ENCODE assay signal across 9 mouse cellular contexts in genomic region chr5:25754236-25754766, GRCm38 (mm10). TPM values are rescaled to one million over a fixed set of nuclear protein-coding genes. Genes with fewer than 3 reads are reported as not detected.
DNase-seq lines count a peak whose midpoint lies in the region; ATAC-seq lines count a peak whose summit lies in the region.
"Had no signal": no experiment of that assay in that cellular context is flagged by ENCODE, and none has a peak within 500 bp of the region (broad histone marks: within the 10 kb centered on the region; RNA-seq: fewer than 3 reads in every experiment).

No protein-coding gene starts in this region.

- no peaks in the 10 kb centered on the region for H3K36me3 ChIP-seq in embryonic facial prominence, embryonic 11.5 days (replicated peaks; ENCODE audit: control insufficient read depth, insufficient read depth, low read depth, low read length)
- H3K36me3 ChIP-seq in embryonic facial prominence, embryonic 10.5 days (replicated peaks), result no peaks in the 10 kb centered on the region
- H3K36me3 ChIP-seq in neural tube, embryonic 13.5 days, result no peaks in the 10 kb centered on the region
- H3K36me3 ChIP-seq: neural tube, embryonic 12.5 days had no signal

- no peaks in the 10 kb centered on the region for H3K27me3 ChIP-seq in embryonic facial prominence, embryonic 11.5 days (ENCODE audit: control insufficient read depth, insufficient read depth, low read length)
- 0 out of 2 replicates have a peak, but pooled peaks cover 2% of the 10 kb centered on the region for H3K27me3 ChIP-seq in embryonic facial prominence, embryonic 10.5 days (replicated peaks; ENCODE audit: low read depth, poor library complexity, severe bottlenecking)
- H3K27me3 ChIP-seq in neural tube, embryonic 13.5 days, result no peaks in the 10 kb centered on the region; the same call in none of the 2 replicates
- H3K27me3 ChIP-seq: neural tube, embryonic 12.5 days had no signal

- H3K9me3 ChIP-seq in embryonic facial prominence, embryonic 11.5 days (replicated peaks; ENCODE audit: control insufficient read depth, low read length), result no peaks in the 10 kb centered on the region
- H3K9me3 ChIP-seq in embryonic facial prominence, embryonic 10.5 days, result no peaks in the 10 kb centered on the region
- H3K9me3 ChIP-seq in neural tube, embryonic 13.5 days, result no peaks in the 10 kb centered on the region
- H3K9me3 ChIP-seq: neural tube, embryonic 12.5 days had no signal

- peak; percentile 32 for DNase-seq in embryonic facial prominence, embryonic 11.5 days (ENCODE audit: low spot score)
- no peak for DNase-seq in embryonic facial prominence, embryonic 10.5 days (ENCODE audit: low spot score)
- peak; percentile 23 for DNase-seq in right cerebral cortex, postnatal 25 days
- no peak for DNase-seq in right cerebral cortex, postnatal 4 days
- DNase-seq in heart, postnatal 36 days, result peak; percentile 24 to 30
- DNase-seq in urinary bladder, postnatal 10 days (ENCODE audit: low spot score), result no peak
- no peak for DNase-seq in thymus, postnatal 10 days (ENCODE audit: low spot score in 2 of 2)

- no peaks in the 10 kb centered on the region for H3K4me1 ChIP-seq in embryonic facial prominence, embryonic 11.5 days (ENCODE audit: control insufficient read depth, insufficient read depth, low read length)
- peaks cover 31% of the 10 kb centered on the region for H3K4me1 ChIP-seq in embryonic facial prominence, embryonic 10.5 days
- peaks cover 16% of the 10 kb centered on the region for H3K4me1 ChIP-seq in neural tube, embryonic 13.5 days (replicated peaks)

- WGBS in embryonic facial prominence, embryonic 11.5 days, result 9% methylated on average over 2 of the region's 2 CpGs
- WGBS in embryonic facial prominence, embryonic 10.5 days, result 17% methylated on average over 2 of the region's 2 CpGs
- WGBS in neural tube, embryonic 13.5 days, result 11% methylated on average over 2 of the region's 2 CpGs

- ATAC-seq in embryonic facial prominence, embryonic 11.5 days (replicated peaks; ENCODE audit: insufficient number of reproducible peaks, low FRiP score, low TSS enrichment, low read depth), result no peak; the same call in 1 of the 2 replicates
- peak; percentile 66; the same call in 1 of the 2 replicates for ATAC-seq in neural tube, embryonic 13.5 days (ENCODE audit: low read depth)

- no peak overlapping the region for H3K27ac ChIP-seq in embryonic facial prominence, embryonic 11.5 days (replicated peaks; ENCODE audit: low read depth, low read length)
- no peak overlapping the region for H3K27ac ChIP-seq in embryonic facial prominence, embryonic 10.5 days (replicated peaks)
- 0 out of 2 replicates have a peak overlapping the region, but pooled peaks have one; percentile 15 for H3K27ac ChIP-seq in neural tube, embryonic 13.5 days (replicated peaks)
- H3K27ac ChIP-seq: neural tube, embryonic 12.5 days had no signal

- 0 out of 2 replicates have a peak overlapping the region, but pooled peaks have one; percentile 9 for H3K9ac ChIP-seq in embryonic facial prominence, embryonic 11.5 days (replicated peaks; ENCODE audit: low read length)
- H3K9ac ChIP-seq in neural tube, embryonic 13.5 days, result no peak overlapping the region
- H3K9ac ChIP-seq: neural tube, embryonic 12.5 days had no signal

- no peak overlapping the region for H3K4me3 ChIP-seq in embryonic facial prominence, embryonic 11.5 days (ENCODE audit: low read depth, low read length)
- H3K4me3 ChIP-seq in embryonic facial prominence, embryonic 10.5 days, result no peak overlapping the region
- H3K4me3 ChIP-seq in neural tube, embryonic 13.5 days, result no peak overlapping the region
- H3K4me3 ChIP-seq: neural tube, embryonic 12.5 days had no signal

- H3K4me2 ChIP-seq in embryonic facial prominence, embryonic 11.5 days (ENCODE audit: low read depth, low read length), result no peak overlapping the region
- H3K4me2 ChIP-seq in neural tube, embryonic 13.5 days, result no peak overlapping the region
- H3K4me2 ChIP-seq: neural tube, embryonic 12.5 days had no signal

- intact Hi-C loops in heart, postnatal 36 days (cut with DNase I), result no loop called here

RNA-seq across cellular contexts. Expression of gene Actr3b, which starts 5.5 kb away (rescaled TPM):
- polyA plus RNA-seq in embryonic facial prominence, embryonic 11.5 days (2014; fragmentation: Nextera tagmentation; extraction: Ambion mirVana), result 5.8 and 7.4 TPM in 2 replicates
- polyA plus RNA-seq in embryonic facial prominence, embryonic 10.5 days (2016; fragmentation: Nextera tagmentation; extraction: Ambion mirVana), result 5.8 and 7.2 TPM in 2 replicates
- 10 to 100 TPM; 43.5 to 48.8 TPM for total RNA-seq in heart, postnatal 36 days (2021)
- polyA plus RNA-seq in neural tube, embryonic 13.5 days (2015; fragmentation: Nextera tagmentation; extraction: Ambion mirVana), result 22.7 and 25.0 TPM in 2 replicates

RNA-seq across cellular contexts. Expression of gene Xrcc2, which starts 48.7 kb away (rescaled TPM):
- 11.1 and 11.5 TPM in 2 replicates for polyA plus RNA-seq in embryonic facial prominence, embryonic 11.5 days (2014; fragmentation: Nextera tagmentation; extraction: Ambion mirVana)
- 18.0 and 20.4 TPM in 2 replicates for polyA plus RNA-seq in embryonic facial prominence, embryonic 10.5 days (2016; fragmentation: Nextera tagmentation; extraction: Ambion mirVana)
- total RNA-seq in heart, postnatal 36 days (2021), result 1 to 10 TPM; 5.3 to 5.7 TPM
- 3.2 and 6.4 TPM in 2 replicates for polyA plus RNA-seq in neural tube, embryonic 13.5 days (2015; fragmentation: Nextera tagmentation; extraction: Ambion mirVana)

Comparison
In these comparisons a context has a peak if more than half of its experiments do, and no peak if none do; other contexts are left out.
1. DNase-seq: peak in embryonic facial prominence, embryonic 11.5 days (single experiment), right cerebral cortex, postnatal 25 days (single experiment) and heart, postnatal 36 days (2 of 2); none in embryonic facial prominence, embryonic 10.5 days (single experiment), right cerebral cortex, postnatal 4 days (single experiment), urinary bladder, postnatal 10 days (single experiment) and thymus, postnatal 10 days (0 of 2).